Comparison of ENCODE assay signal across 28 mouse cellular contexts in the genomic region with DNA sequence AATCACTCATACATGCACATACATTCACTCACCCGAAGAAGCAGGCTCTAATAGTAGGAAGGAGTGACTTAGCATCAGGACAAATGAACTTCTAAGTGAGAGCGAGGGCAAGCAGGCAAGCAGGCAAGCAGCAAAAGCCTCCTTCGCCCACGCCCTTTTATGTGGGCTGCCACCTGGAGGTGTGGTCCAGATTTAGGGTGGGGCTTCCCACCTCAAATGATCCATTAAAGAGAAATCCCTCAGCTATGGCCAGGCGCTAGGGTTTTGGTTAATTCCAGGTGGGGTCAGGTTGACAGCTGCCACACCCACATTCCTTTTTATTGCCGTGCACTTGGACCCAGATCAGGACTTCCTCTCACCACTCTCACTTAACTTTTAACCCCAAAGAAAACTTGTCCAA.
DNase-seq lines count a peak whose midpoint lies in the region; ATAC-seq lines count a peak whose summit lies in the region.
"Had no signal": no experiment of that assay in that cellular context is flagged by ENCODE, and none has a peak within 500 bp of the region (broad histone marks: within the 10 kb centered on the region; RNA-seq: fewer than 3 reads in every experiment).

No protein-coding gene starts in this region.

- 42% methylated on average over 6 of the region's 6 CpGs for WGBS in intestine, embryonic 16.5 days

- no peaks in the 10 kb centered on the region for H3K9me3 ChIP-seq in intestine, embryonic 16.5 days (ENCODE audit: control insufficient read depth, low read length)
- H3K9me3 ChIP-seq: forebrain, embryonic 13.5 days; heart, embryonic 13.5 days; hindbrain, embryonic 15.5 days; neural tube, embryonic 12.5 days; stomach, embryonic 15.5 days had no signal

- DNase-seq in adrenal gland, postnatal 10 days: peak; percentile 62
- no peak for DNase-seq in adrenal gland, adult 18-20 months (ENCODE audit: low spot score in 2 of 2)
- DNase-seq in urinary bladder, postnatal 36 days (ENCODE audit: low spot score in 2 of 2): peak; percentile 5 to 28
- no peak for DNase-seq in urinary bladder, postnatal 10 days (ENCODE audit: low spot score)
- no peak for DNase-seq in B cell, adult 2 months
- no peak for DNase-seq in thymus, postnatal 25 days
- DNase-seq: adrenal gland, postnatal 14 days; cerebellum, adult 11-12 months; cerebellum, postnatal 10 days; gastrocnemius, postnatal 10 days; heart, postnatal 10 days; kidney, adult 9 months; kidney, postnatal 10 days; liver; lung, adult 2 months; lung, postnatal 14 days; thymus, adult 18-20 months; thymus, postnatal 36 days had no signal

- H3K4me1 ChIP-seq in intestine, embryonic 16.5 days (ENCODE audit: control insufficient read depth, insufficient read depth, low read length): 0 out of 2 replicates have a peak, but pooled peaks cover 7% of the 10 kb centered on the region
- H3K4me1 ChIP-seq: stomach, embryonic 15.5 days had no signal

- H3K36me3 ChIP-seq in intestine, embryonic 16.5 days (ENCODE audit: control insufficient read depth, insufficient read depth, low read length): no peaks in the 10 kb centered on the region
- H3K36me3 ChIP-seq: heart, embryonic 13.5 days; hindbrain, embryonic 15.5 days; neural tube, embryonic 12.5 days; stomach, embryonic 15.5 days had no signal

- no peak overlapping the region for H3K27ac ChIP-seq in intestine, embryonic 16.5 days (ENCODE audit: low read length)
- H3K27ac ChIP-seq: forebrain, embryonic 13.5 days; heart, embryonic 13.5 days; hindbrain, embryonic 15.5 days; liver, embryonic 14.5 days; neural tube, embryonic 12.5 days had no signal

- 0 out of 2 replicates have a peak overlapping the region, but pooled peaks have one; percentile 4 for H3K4me2 ChIP-seq in intestine, embryonic 16.5 days (ENCODE audit: low read depth, low read length)
- H3K4me2 ChIP-seq: forebrain, embryonic 13.5 days; heart, embryonic 13.5 days; hindbrain, embryonic 15.5 days; midbrain, embryonic 11.5 days; neural tube, embryonic 12.5 days; stomach, embryonic 15.5 days had no signal

- peak; percentile 40; the same call in 1 of the 2 replicates for ATAC-seq in intestine, embryonic 16.5 days
- no peak for ATAC-seq in inflammation-experienced regulatory T-cells, adult 6 months
- ATAC-seq: forebrain, embryonic 13.5 days had no signal

- no peak overlapping the region for H3K9ac ChIP-seq in intestine, embryonic 16.5 days (ENCODE audit: low read depth, low read length)
- H3K9ac ChIP-seq: forebrain, embryonic 13.5 days; heart, embryonic 13.5 days; hindbrain, embryonic 15.5 days; liver, embryonic 14.5 days; neural tube, embryonic 12.5 days; stomach, embryonic 15.5 days had no signal

- H3K4me3 ChIP-seq in intestine, embryonic 16.5 days (ENCODE audit: low read length): no peak overlapping the region
- H3K4me3 ChIP-seq: forebrain, embryonic 13.5 days; heart, embryonic 13.5 days; hindbrain, embryonic 15.5 days; myocyte; neural tube, embryonic 12.5 days; stomach, embryonic 15.5 days had no signal

- no peaks in the 10 kb centered on the region for H3K27me3 ChIP-seq in intestine, embryonic 16.5 days (replicated peaks; ENCODE audit: control insufficient read depth, insufficient read depth, low read length)
- H3K27me3 ChIP-seq: forebrain, embryonic 13.5 days; hindbrain, embryonic 15.5 days; neural tube, embryonic 12.5 days; stomach, embryonic 15.5 days had no signal

Comparison
In these comparisons a context has a peak if more than half of its experiments do, and no peak if none do; other contexts are left out.
1. DNase-seq: peak in adrenal gland, postnatal 10 days (single experiment) and urinary bladder, postnatal 36 days (2 of 2); none in adrenal gland, adult 18-20 months (0 of 2), urinary bladder, postnatal 10 days (single experiment), B cell, adult 2 months (0 of 2) and thymus, postnatal 25 days (single experiment).